Mouse (Mus musculus) liver, embryonic 11.5 days (tissue): ENCODE data around the gene Rassf3. TPM values are rescaled to one million over a fixed set of nuclear protein-coding genes. Genes with fewer than 3 reads are reported as not detected.

Source experiments
- ATAC-seq: fragments of 200-750 bp; cut with Nextera tagmentation; replicated peaks from 2 replicates; pipeline ENCODE4 v1.8.0; 2017; ENCODE audit warnings: moderate number of reproducible peaks, mild to moderate bottlenecking, moderate TSS enrichment, moderate library complexity; ENCODE audit not compliant: low FRiP score
- DNase-seq: peaks from one replicate; pipeline ENCODE4 v3.0.0-alpha.2; 2017; ENCODE audit warnings: low spot score
- H3K27ac ChIP-seq: fragments of 300-500 bp; sonication (generic); 2 replicates; pipeline ENCODE4 v1.5.1; 2014; ENCODE audit warnings: mild to moderate bottlenecking, low read depth, low read length, control low read depth
- H3K27me3 ChIP-seq: fragments of 300-500 bp; sonication (generic); replicated peaks from 2 replicates; pipeline ENCODE4 v1.6.1; 2014; ENCODE audit warnings: low read length, mixed read lengths; ENCODE audit not compliant: control insufficient read depth, insufficient read depth
- H3K36me3 ChIP-seq: fragments of 300-500 bp; sonication (generic); 2 replicates; pipeline ENCODE4 v1.6.1; 2014; ENCODE audit warnings: mild to moderate bottlenecking, low read length, moderate library complexity, mixed read lengths; ENCODE audit not compliant: control insufficient read depth, insufficient read depth
- H3K4me1 ChIP-seq: fragments of 300-500 bp; sonication (generic); replicated peaks from 2 replicates; pipeline ENCODE4 v1.6.1; 2014; ENCODE audit warnings: low read length, mixed read lengths; ENCODE audit not compliant: control insufficient read depth, insufficient read depth
- H3K4me2 ChIP-seq: fragments of 300-500 bp; sonication (generic); 2 replicates; pipeline ENCODE4 v1.6.1; 2014; ENCODE audit warnings: mild to moderate bottlenecking, control low read depth, moderate library complexity
- H3K4me3 ChIP-seq: fragments of 300-500 bp; sonication (generic); 2 replicates; pipeline ENCODE4 v1.5.1; 2014; ENCODE audit warnings: low read depth, low read length, control low read depth
- H3K9ac ChIP-seq: fragments of 300-500 bp; sonication (generic); 2 replicates; pipeline ENCODE4 v1.6.1; 2014; ENCODE audit warnings: low read depth, low read length, control low read depth
- H3K9me3 ChIP-seq: fragments of 300-500 bp; sonication (generic); 2 replicates; pipeline ENCODE4 v1.6.1; 2016; ENCODE audit warnings: low read length, inconsistent platforms, mixed read lengths; ENCODE audit not compliant: control insufficient read depth
- WGBS: fragments of 180-500 bp; shearing (Covaris S2); extraction: QIAGEN DNeasy Blood & Tissue Kit; methylation state at CpG from one replicate; pipeline ENCODE4 v1.1.7; 2014; 5-methylcytosine and 5-hydroxymethylcytosine counted together
- polyA plus RNA-seq: library from polyadenylated mRNA; unstranded; fragments of >200 nt; fragmentation: Nextera tagmentation; extraction: Ambion mirVana; gene quantifications from 2 replicates; pipeline ENCODE4 v1.2.1, GENCODE M21; 2014

Gene Rassf3
- polyA plus RNA-seq, 1 experiment from 2014 or later, result 14.0 TPM

GRCm38 (mm10) chr10:121426458-121427070 is 49.6 kb downstream of the Rassf3 start:
- ATAC-seq (no peak), DNase-seq (no peak)
- no peaks in the 10 kb centered on the region for H3K36me3 ChIP-seq
- 36% methylated on average over 5 of the region's 5 CpGs for WGBS
- no peak overlapping the region for H3K9ac ChIP-seq
- H3K9me3 ChIP-seq, result no peaks in the 10 kb centered on the region
- H3K4me3 ChIP-seq, result no peak overlapping the region
- H3K27me3 ChIP-seq, result no peaks in the 10 kb centered on the region
- no peak overlapping the region for H3K4me2 ChIP-seq
- H3K4me1 ChIP-seq, result peaks cover 49% of the 10 kb centered on the region
- H3K27ac ChIP-seq, result peak overlapping the region; percentile 36; the same call in 1 of the 2 replicates

DNA sequence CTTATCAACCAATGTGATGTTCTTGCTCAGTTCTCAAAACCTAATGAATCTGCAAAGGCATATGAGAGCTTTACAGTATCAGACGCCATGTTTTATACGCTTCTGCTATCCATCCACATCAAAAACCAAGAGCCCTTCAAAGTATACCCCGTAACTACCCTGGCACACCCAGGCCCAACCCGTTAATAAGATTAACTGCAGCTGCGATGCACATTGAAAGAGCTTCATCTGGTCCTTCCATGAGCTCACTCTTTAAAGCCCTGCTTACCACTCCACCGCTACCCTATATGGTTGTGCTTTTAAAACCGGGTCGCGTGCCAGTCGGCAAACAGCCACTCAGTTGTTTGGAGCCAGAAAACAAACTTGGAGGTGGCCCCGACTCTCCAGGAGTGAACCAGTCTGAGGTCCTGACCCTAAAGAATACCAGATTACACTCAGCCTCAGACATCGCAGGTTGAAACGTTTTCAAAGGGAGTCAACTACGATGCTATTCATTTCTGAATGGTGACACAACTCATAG is 50.6 kb downstream of the Rassf3 start:
- ATAC-seq (no peak), DNase-seq (no peak)
- no peak overlapping the region for H3K27ac ChIP-seq
- peaks cover 39% of the 10 kb centered on the region for H3K4me1 ChIP-seq
- no peaks in the 10 kb centered on the region for H3K9me3 ChIP-seq
- no peaks in the 10 kb centered on the region for H3K36me3 ChIP-seq
- H3K9ac ChIP-seq, result no peak overlapping the region
- H3K4me3 ChIP-seq, result no peak overlapping the region
- 73% methylated on average over 14 of the region's 14 CpGs for WGBS
- H3K4me2 ChIP-seq, result no peak overlapping the region
- H3K27me3 ChIP-seq, result no peaks in the 10 kb centered on the region

- H3K9ac ChIP-seq, result no peak overlapping the region
- no peak overlapping the region for H3K4me2 ChIP-seq
- no peak overlapping the region for H3K27ac ChIP-seq
- no peak overlapping the region for H3K4me3 ChIP-seq
- H3K36me3 ChIP-seq, result no peaks in the 10 kb centered on the region
- H3K9me3 ChIP-seq, result no peaks in the 10 kb centered on the region
- H3K4me1 ChIP-seq, result peaks cover 40% of the 10 kb centered on the region
- no peak for ATAC-seq
- WGBS, result 78% methylated on average over 5 of the region's 5 CpGs
- no peak for DNase-seq
- no peaks in the 10 kb centered on the region for H3K27me3 ChIP-seq
Observed at GRCm38 (mm10) chr10:121425079-121425478, 51.1 kb downstream of the Rassf3 start.

DNA sequence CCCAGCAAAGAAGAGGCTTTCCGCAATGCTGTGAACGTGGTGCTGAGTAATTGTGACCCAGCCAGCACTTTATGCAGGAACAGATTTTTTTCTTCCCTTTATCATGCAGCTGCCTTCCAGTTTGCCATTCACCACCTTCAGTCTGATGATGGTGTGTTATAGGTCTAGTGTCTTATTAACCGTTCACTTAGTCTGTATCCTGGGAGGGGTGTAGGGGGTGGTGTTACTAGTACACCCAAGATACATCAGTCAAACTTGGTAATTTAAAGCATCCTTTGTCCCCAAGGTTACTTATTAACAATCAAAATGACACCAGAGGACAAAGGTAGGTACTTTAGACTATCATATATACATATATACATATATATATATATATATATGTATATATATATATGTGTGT is 51.7 kb downstream of the Rassf3 start:
- no peak overlapping the region for H3K27ac ChIP-seq
- 82% methylated on average over 3 of the region's 3 CpGs for WGBS
- no peaks in the 10 kb centered on the region for H3K27me3 ChIP-seq
- no peaks in the 10 kb centered on the region for H3K36me3 ChIP-seq
- no peak overlapping the region for H3K4me2 ChIP-seq
- H3K9ac ChIP-seq, result no peak overlapping the region
- DNase-seq, result no peak
- H3K4me1 ChIP-seq, result peaks cover 40% of the 10 kb centered on the region
- H3K4me3 ChIP-seq, result no peak overlapping the region
- ATAC-seq, result no peak
- no peaks in the 10 kb centered on the region for H3K9me3 ChIP-seq

GRCm38 (mm10) chr10:121423541-121424349 is 52.4 kb downstream of the Rassf3 start:
- peaks cover 38% of the 10 kb centered on the region for H3K4me1 ChIP-seq
- H3K4me3 ChIP-seq, result no peak overlapping the region
- H3K9ac ChIP-seq, result no peak overlapping the region
- ATAC-seq (no peak), DNase-seq (no peak)
- H3K27me3 ChIP-seq, result no peaks in the 10 kb centered on the region
- 82% methylated on average over 16 of the region's 16 CpGs for WGBS
- H3K4me2 ChIP-seq, result no peak overlapping the region
- H3K27ac ChIP-seq, result no peak overlapping the region
- H3K9me3 ChIP-seq, result no peaks in the 10 kb centered on the region
- no peaks in the 10 kb centered on the region for H3K36me3 ChIP-seq

GRCm38 (mm10) chr10:121422294-121422693 is 53.9 kb downstream of the Rassf3 start:
- ATAC-seq (no peak), DNase-seq (no peak)
- Histone ChIP-seq H3K9ac (no peak overlapping the region), H3K4me1 (peaks cover 34% of the 10 kb centered on the region), H3K4me2 (no peak overlapping the region), H3K9me3 (no peaks in the 10 kb centered on the region), H3K27ac (no peak overlapping the region), H3K4me3 (no peak overlapping the region), H3K27me3 (no peaks in the 10 kb centered on the region), H3K36me3 (no peaks in the 10 kb centered on the region)
- WGBS, result 84% methylated on average over 6 of the region's 6 CpGs

DNA sequence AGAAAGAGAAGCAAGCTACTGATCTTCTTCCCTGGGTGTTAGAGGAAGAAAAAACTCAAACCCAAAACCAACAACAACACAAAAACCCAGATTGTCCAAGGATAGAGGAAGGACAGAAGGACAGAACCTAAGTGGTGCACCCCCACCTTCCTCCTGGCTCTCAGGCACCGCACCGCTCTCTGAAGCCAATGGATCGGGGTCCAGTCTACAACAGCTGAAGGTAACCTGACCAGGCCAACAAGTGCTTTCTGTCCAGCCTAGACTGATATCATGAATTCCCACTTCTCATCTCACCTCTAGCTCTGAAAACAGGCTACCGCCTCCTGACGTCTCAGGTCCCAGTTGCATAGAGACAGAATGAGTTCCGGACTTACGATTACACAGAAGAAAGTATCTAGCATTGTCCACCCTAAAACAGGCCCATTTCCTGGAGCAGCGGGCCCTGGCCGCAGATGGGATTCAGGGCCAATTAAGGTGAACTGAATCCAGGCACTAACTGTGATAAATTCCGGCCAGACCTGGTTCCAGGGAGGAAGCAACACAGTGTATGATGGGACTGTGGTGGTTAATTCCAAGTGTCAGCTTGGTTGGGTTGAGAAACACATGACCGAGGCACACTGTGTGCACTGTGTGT is 54.4 kb downstream of the Rassf3 start:
- DNase-seq (no peak), ATAC-seq (no peak)
- H3K4me2 ChIP-seq, result no peak overlapping the region
- H3K27me3 ChIP-seq, result no peaks in the 10 kb centered on the region
- H3K9me3 ChIP-seq, result no peaks in the 10 kb centered on the region
- H3K9ac ChIP-seq, result no peak overlapping the region
- no peak overlapping the region for H3K27ac ChIP-seq
- peaks cover 30% of the 10 kb centered on the region for H3K4me1 ChIP-seq
- no peak overlapping the region for H3K4me3 ChIP-seq
- WGBS, result 88% methylated on average over 11 of the region's 11 CpGs
- H3K36me3 ChIP-seq, result no peaks in the 10 kb centered on the region

- DNase-seq, result no peak
- Histone ChIP-seq H3K4me2 (no peak overlapping the region), H3K27ac (no peak overlapping the region), H3K27me3 (no peaks in the 10 kb centered on the region), H3K4me3 (no peak overlapping the region), H3K36me3 (no peaks in the 10 kb centered on the region), H3K9me3 (no peaks in the 10 kb centered on the region), H3K9ac (no peak overlapping the region), H3K4me1 (peaks cover 23% of the 10 kb centered on the region)
- no peak for ATAC-seq
- WGBS, result 84% methylated on average over 9 of the region's 9 CpGs
Observed at GRCm38 (mm10) chr10:121421023-121421422, 55.1 kb downstream of the Rassf3 start.
